Mouse (Mus musculus) midbrain, embryonic 14.5 days (tissue): ENCODE data around the gene C130050O18Rik. TPM values are rescaled to one million over a fixed set of nuclear protein-coding genes. Genes with fewer than 3 reads are reported as not detected.
A peak's percentile ranks its signal among the peaks of the same experiment; 100 is the strongest.

Experiments used
- ATAC-seq: fragments of 200-750 bp; cut with Nextera tagmentation; 2 replicates; pipeline ENCODE4 v1.8.0; 2017; ENCODE audit warnings: moderate number of reproducible peaks, moderate library complexity; ENCODE audit not compliant: low FRiP score, low TSS enrichment
- DNase-seq: peaks from one replicate; pipeline ENCODE4 v3.0.0-alpha.2; 2015
- H3K27ac ChIP-seq: fragments of 300-500 bp; sonication (generic); replicated peaks from 2 replicates; pipeline ENCODE4 v1.5.1; 2014; ENCODE audit warnings: mild to moderate bottlenecking, low read depth, low read length, moderate library complexity
- H3K27me3 ChIP-seq: fragments of 300-500 bp; sonication (generic); 2 replicates; pipeline ENCODE4 v1.6.1; 2014; ENCODE audit warnings: low read length, control low read depth, mixed read lengths; ENCODE audit not compliant: control insufficient read depth, insufficient read depth
- H3K36me3 ChIP-seq: fragments of 300-500 bp; sonication (generic); 2 replicates; pipeline ENCODE4 v1.6.1; 2014; ENCODE audit warnings: low read length, control low read depth; ENCODE audit not compliant: control insufficient read depth, insufficient read depth
- H3K4me1 ChIP-seq: fragments of 300-500 bp; sonication (generic); 2 replicates; pipeline ENCODE4 v1.6.1; 2014; ENCODE audit warnings: mild to moderate bottlenecking, antibody characterized with exemption, low read length, control low read depth; ENCODE audit not compliant: control insufficient read depth, insufficient read depth
- H3K4me2 ChIP-seq: fragments of 300-500 bp; sonication (generic); 2 replicates; pipeline ENCODE4 v1.6.1; 2014; ENCODE audit warnings: mild to moderate bottlenecking, low read length, moderate library complexity
- H3K4me3 ChIP-seq: fragments of 300-500 bp; sonication (generic); replicated peaks from 2 replicates; pipeline ENCODE4 v1.5.1; 2014; ENCODE audit warnings: low read depth, low read length
- H3K9ac ChIP-seq: fragments of 300-500 bp; sonication (generic); replicated peaks from 2 replicates; pipeline ENCODE4 v1.6.1; 2014; ENCODE audit warnings: mild to moderate bottlenecking, low read length, moderate library complexity
- H3K9me3 ChIP-seq: fragments of 300-500 bp; sonication (generic); 2 replicates; pipeline ENCODE4 v1.6.1; 2016; ENCODE audit warnings: low read length, control low read depth, mixed read lengths; ENCODE audit not compliant: control insufficient read depth
- WGBS: fragments of 180-500 bp; shearing (Covaris S2); extraction: QIAGEN DNeasy Blood & Tissue Kit; methylation state at CpG from one replicate; pipeline ENCODE4 v1.1.7; 2014; 5-methylcytosine and 5-hydroxymethylcytosine counted together
- polyA plus RNA-seq: library from polyadenylated mRNA; unstranded; fragments of >200 nt; fragmentation: Nextera tagmentation; extraction: Ambion mirVana; gene quantifications from 2 replicates; pipeline ENCODE4 v1.2.1, GENCODE M21; 2014

C130050O18Rik gene
- polyA plus RNA-seq, 1 experiment from 2014 or later, result 0.29 TPM

- Histone ChIP-seq H3K27ac (no peak overlapping the region), H3K4me2 (no peak overlapping the region), H3K9ac (no peak overlapping the region), H3K9me3 (no peaks in the 10 kb centered on the region), H3K4me3 (no peak overlapping the region), H3K4me1 (no peaks in the 10 kb centered on the region), H3K27me3 (no peaks in the 10 kb centered on the region), H3K36me3 (no peaks in the 10 kb centered on the region)
- WGBS, result 77% methylated on average over 11 of the region's 11 CpGs
- DNase-seq (no peak), ATAC-seq (no peak)
Observed at GRCm38 (mm10) chr5:139391309-139391990, 13.6 kb upstream of the C130050O18Rik start.

DNA sequence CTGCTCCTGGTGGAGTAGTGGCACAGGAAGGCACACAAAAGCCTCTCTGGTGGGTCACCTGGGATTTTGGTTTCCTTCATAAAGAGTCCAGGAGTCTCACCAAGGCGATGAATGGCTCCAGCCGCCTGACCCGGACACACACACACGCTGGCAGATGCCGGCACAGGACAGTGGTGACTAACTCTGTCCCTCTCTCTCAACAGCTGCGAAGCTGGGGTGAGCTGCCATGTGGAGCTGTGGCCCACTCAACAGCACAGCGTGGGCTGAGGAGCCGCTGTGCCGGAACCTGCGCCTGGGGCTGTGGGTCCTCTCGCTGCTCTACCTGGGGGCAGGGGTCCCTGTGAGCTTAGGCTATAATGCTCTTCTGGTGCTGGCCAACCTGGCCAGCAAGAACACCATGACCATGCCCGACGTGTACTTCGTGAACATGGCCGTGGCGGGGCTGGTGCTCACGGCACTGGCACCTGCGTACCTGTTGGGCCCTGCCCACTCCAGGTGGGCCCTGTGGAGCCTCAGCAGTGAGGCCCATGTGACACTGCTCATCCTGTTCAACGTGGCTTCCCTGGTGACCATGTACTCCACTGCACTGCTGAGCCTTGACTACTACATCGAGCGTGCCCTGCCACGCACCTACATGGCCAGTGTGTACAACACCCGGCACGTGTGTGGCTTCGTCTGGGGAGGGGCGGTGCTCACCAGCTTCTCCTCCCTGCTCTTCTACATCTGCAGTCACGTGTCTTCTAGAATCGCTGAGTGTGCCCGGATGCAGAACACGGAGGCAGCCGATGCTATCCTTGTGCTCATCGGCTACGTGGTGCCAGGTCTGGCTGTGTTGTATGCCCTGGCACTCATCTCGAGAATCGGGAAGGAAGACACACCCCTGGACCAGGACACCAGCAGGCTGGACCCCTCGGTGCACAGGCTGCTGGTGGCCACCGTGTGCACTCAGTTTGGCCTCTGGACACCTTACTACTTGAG, 12.6 kb upstream of the C130050O18Rik start:
- no peak overlapping the region for H3K9ac ChIP-seq
- DNase-seq (no peak), ATAC-seq (no peak)
- no peaks in the 10 kb centered on the region for H3K9me3 ChIP-seq
- H3K27ac ChIP-seq, result no peak overlapping the region
- H3K4me2 ChIP-seq, result no peak overlapping the region
- H3K36me3 ChIP-seq, result no peaks in the 10 kb centered on the region
- WGBS, result 94% methylated on average over 37 of the region's 37 CpGs
- H3K4me1 ChIP-seq, result no peaks in the 10 kb centered on the region
- no peak overlapping the region for H3K4me3 ChIP-seq
- H3K27me3 ChIP-seq, result no peaks in the 10 kb centered on the region

DNA sequence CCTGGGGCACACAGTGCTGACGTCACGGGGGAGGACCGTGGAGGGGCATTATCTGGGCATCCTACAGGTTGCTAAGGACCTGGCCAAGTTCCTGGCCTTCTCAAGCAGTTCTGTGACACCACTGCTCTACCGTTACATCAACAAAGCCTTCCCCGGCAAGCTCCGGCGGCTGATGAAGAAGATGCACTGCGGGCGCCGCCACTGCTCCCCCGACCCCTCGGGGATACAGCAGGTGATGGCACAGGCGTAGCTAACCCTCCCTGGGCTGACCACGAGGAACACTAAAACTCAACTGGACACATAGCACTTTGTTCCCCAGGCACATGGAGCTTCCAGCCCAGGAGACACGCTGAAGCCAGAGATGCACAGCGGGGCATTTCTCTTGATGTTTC, 11.9 kb upstream of the C130050O18Rik start:
- H3K4me1 ChIP-seq, result no peaks in the 10 kb centered on the region
- DNase-seq, result no peak
- H3K4me3 ChIP-seq, result no peak overlapping the region
- H3K27ac ChIP-seq, result no peak overlapping the region
- ATAC-seq, result no peak
- WGBS, result 86% methylated on average over 16 of the region's 16 CpGs
- H3K9me3 ChIP-seq, result no peaks in the 10 kb centered on the region
- H3K27me3 ChIP-seq, result no peaks in the 10 kb centered on the region
- no peaks in the 10 kb centered on the region for H3K36me3 ChIP-seq
- H3K9ac ChIP-seq, result no peak overlapping the region
- H3K4me2 ChIP-seq, result no peak overlapping the region

DNA sequence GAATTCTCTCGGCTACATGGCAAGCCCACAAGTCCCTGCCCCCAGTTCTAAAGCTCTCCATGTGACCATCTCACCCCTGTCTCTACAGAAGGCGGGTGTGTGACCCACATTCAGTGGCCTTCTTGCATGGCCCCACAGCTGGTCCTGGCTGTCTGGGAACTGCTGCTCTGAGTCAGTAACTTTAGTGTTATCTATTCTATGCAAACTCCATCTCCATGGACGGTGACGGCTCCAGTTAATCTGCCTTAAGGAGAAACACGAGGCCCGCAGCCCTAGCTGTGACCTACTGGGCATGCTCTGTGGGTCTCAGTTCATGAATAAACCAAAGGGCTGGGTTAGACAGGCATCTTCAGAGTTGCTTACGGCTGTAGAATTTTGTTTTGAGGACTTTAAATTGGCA, 10.7 kb upstream of the C130050O18Rik start:
- H3K27me3 ChIP-seq, result no peaks in the 10 kb centered on the region
- no peak overlapping the region for H3K4me2 ChIP-seq
- H3K36me3 ChIP-seq, result no peaks in the 10 kb centered on the region
- H3K9ac ChIP-seq, result no peak overlapping the region
- H3K4me1 ChIP-seq, result no peaks in the 10 kb centered on the region
- no peaks in the 10 kb centered on the region for H3K9me3 ChIP-seq
- ATAC-seq (no peak), DNase-seq (no peak)
- 50% methylated on average over 7 of the region's 7 CpGs for WGBS
- no peak overlapping the region for H3K4me3 ChIP-seq
- H3K27ac ChIP-seq, result no peak overlapping the region

DNA sequence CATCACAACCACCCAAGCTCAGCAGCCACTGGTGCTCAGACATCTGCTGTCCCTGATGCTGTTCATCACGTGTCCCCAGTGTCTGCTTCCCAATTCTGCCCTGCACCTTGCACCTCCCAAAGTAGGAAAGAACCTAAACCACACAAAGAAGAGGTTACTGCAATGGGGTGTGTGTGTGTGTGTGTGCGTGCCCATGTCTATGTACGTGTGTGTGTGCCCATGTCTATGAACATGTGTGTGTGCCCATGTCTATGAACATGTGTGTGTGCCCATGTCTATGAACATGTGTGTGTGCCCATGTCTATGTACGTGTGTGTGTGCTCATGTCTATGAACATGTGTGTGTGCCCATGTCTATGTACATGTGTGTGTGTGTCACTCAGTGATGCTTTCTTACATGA, 9.6 kb upstream of the C130050O18Rik start:
- WGBS, result 94% methylated on average over 4 of the region's 4 CpGs
- ATAC-seq, result no peak

DNA sequence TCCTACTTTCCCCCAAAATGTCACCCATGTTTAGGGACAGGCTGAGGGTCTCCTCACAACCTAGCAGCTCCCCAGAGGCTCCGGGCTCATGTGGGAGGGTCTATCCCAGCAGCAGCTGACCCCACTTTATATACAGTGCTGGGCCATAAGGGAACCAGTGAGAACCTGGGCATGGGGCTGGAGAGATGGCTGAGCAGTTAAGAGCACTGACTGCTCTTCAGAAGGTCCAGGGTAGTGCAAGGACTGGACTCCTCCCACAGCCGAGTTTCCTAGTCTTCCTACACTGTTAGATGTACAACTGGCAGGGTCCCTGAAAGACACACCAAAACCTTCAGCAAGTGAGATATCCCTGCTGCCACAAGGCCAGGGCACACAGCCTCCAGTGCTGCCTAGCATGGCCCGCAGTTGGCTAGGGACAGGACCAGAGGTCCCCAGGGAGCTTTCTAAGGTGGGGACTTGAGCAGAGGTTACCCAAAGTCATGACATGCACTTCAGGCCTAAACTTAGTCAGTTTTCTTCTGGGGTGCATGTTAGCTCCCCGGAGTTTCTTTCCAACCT, 7.6 kb upstream of the C130050O18Rik start:
- no peak for DNase-seq
- no peak for ATAC-seq
- 90% methylated on average over 4 of the region's 4 CpGs for WGBS
- no peaks in the 10 kb centered on the region for H3K27me3 ChIP-seq
- no peak overlapping the region for H3K4me2 ChIP-seq
- no peak overlapping the region for H3K9ac ChIP-seq
- no peaks in the 10 kb centered on the region for H3K9me3 ChIP-seq
- no peaks in the 10 kb centered on the region for H3K36me3 ChIP-seq
- H3K4me3 ChIP-seq, result no peak overlapping the region
- H3K27ac ChIP-seq, result no peak overlapping the region
- H3K4me1 ChIP-seq, result no peaks in the 10 kb centered on the region

More for the DNA sequence above, 9.6 kb upstream of the C130050O18Rik start:
- Histone ChIP-seq H3K27ac (no peak overlapping the region), H3K36me3 (no peaks in the 10 kb centered on the region), H3K9me3 (no peaks in the 10 kb centered on the region), H3K27me3 (no peaks in the 10 kb centered on the region), H3K9ac (no peak overlapping the region), H3K4me2 (no peak overlapping the region), H3K4me1 (no peaks in the 10 kb centered on the region), H3K4me3 (no peak overlapping the region)
- no peak for DNase-seq

- WGBS, result 43% methylated on average over 5 of the region's 5 CpGs
Observed at GRCm38 (mm10) chr5:139397959-139398753, 6.9 kb upstream of the C130050O18Rik start.

GRCm38 (mm10) chr5:139398786-139399185, 6.3 kb upstream of the C130050O18Rik start:
- H3K4me1 ChIP-seq, result no peaks in the 10 kb centered on the region
- DNase-seq (no peak), ATAC-seq (no peak)
- WGBS, result 87% methylated on average over 5 of the region's 5 CpGs
- no peak overlapping the region for H3K27ac ChIP-seq
- H3K9ac ChIP-seq, result no peak overlapping the region
- H3K4me2 ChIP-seq, result no peak overlapping the region
- H3K36me3 ChIP-seq, result no peaks in the 10 kb centered on the region
- no peaks in the 10 kb centered on the region for H3K27me3 ChIP-seq
- H3K4me3 ChIP-seq, result no peak overlapping the region
- H3K9me3 ChIP-seq, result no peaks in the 10 kb centered on the region

More at GRCm38 (mm10) chr5:139397959-139398753, 6.9 kb upstream of the C130050O18Rik start:
- ATAC-seq, result peak; percentile 40; the same call in 1 of the 2 replicates
- H3K27ac ChIP-seq, result no peak overlapping the region
- no peaks in the 10 kb centered on the region for H3K4me1 ChIP-seq
- H3K36me3 ChIP-seq, result no peaks in the 10 kb centered on the region
- H3K9me3 ChIP-seq, result no peaks in the 10 kb centered on the region
- no peak overlapping the region for H3K9ac ChIP-seq
- H3K4me3 ChIP-seq, result no peak overlapping the region
- H3K27me3 ChIP-seq, result no peaks in the 10 kb centered on the region
- H3K4me2 ChIP-seq, result no peak overlapping the region
- DNase-seq, result peak; percentile 91
